Mouse (Mus musculus) thymus, postnatal 10 days (tissue): ENCODE data around the gene Zgpat.

Experiments
- DNase-seq, 2 experiments: peaks; one replicate each; pipeline ENCODE4 v3.0.0; 2021; ENCODE audit warnings: low spot score in 2 of 2

Zgpat gene

DNA sequence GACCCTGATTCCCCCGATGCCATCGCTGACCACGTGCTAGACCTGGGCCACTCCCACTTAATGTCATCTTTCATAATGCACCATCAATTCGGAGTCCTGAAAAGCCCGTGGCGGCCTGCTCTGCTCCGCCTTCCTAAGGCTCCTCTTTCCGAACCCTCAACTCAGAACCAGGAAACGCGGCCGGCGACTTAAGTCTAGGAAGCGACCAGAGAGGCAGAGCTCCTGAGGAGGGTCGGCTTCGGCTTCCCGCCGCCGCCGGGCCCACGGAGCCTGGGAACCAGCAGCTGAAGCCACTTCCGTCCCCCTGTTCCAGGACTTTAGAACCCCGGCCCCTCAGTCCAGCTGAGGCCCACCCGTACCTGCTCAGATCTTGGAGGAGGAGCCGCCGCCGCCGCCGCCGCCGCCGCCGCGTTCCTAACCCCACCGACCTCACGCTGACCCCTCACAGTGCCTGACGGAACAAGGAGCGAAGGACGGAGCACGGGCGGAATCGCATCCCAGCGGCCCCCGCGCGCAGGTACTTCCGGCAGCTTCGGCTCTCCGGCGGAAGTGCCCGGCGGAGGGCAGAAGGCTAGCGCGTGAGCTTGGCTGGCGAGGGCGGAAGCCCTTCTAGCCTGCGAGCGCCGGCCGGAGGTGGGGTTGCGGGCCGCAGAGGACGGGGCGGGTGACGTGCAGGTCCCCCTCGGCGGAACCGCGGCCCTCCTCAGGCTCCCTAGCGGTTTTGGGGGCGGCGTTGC is at the start of gene Zgpat, which contains the start of gene Arfrp1:
TSS of gene Zgpat (plus strand) at position 69 of the 737 bp plus-strand sequence.
TSS of gene Arfrp1 (minus strand) at position 545 of the 737 bp plus-strand sequence.
- DNase-seq: peak; percentile 64 to 74

DNA sequence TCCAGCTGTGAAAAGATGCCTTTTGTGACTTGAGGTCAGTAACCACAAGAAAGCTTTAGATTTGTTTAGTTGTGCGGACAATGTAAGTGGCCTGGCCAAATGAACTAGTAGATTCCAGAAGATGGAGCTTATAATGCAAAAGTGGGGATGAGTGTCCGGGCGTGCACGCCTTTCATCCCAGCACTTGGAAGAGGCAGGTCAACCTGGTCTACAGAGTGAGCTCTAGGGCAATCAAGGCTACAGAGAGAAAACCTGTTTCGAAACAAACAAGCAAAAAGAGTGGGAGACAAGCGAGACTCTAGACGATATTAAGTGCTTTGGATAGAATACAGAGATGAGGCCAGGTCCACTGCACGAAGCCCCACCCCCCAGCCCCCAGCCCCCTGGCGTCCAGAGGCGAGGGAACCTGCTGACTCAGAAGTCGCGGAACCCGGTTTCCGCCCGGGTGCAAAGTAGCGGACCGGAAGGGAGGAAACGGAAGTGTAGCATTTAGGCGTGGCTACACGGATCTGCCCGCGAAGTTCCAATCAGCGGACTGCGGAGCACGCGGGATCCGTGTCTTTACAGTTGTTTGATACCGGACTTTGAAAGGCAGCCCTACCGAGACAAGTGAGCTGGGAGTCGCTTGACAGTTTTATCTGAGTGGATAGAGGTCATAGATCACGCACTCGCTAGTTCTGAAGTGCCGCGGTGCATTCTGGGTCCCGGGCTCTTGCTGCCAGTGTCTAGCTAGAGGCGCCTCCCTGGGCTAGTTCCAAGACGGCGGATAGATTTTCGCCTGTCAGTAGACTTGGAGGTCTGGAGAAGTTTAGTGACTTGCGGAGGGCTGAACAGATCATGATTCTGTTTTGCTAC is 45.3 kb upstream of the Zgpat start, which contains the start of gene Rtel1:
TSS of gene Rtel1 (plus strand) at position 492 of the 855 bp plus-strand sequence.
- DNase-seq: peak; percentile 68 to 78

DNA sequence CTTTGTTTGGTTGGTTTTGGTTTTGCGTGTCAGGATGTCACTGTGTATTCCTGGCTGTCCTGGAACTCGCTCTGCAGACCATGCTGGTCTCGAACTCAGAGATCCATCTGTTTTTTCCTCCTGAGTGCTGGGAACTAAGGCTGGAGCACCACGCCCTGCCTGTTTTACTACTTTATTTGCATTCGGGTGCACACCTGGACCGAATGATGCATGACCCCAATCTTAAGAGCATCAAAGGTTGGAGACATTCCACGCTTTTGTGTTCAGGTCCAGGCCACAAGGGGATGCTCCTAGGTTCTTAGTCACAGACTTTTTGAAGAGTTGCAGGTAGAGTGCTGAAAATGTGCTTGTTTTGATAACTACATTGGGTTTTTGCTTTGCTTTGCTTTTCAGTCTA is 44.6 kb upstream of the Zgpat start:
- DNase-seq: no peak

DNA sequence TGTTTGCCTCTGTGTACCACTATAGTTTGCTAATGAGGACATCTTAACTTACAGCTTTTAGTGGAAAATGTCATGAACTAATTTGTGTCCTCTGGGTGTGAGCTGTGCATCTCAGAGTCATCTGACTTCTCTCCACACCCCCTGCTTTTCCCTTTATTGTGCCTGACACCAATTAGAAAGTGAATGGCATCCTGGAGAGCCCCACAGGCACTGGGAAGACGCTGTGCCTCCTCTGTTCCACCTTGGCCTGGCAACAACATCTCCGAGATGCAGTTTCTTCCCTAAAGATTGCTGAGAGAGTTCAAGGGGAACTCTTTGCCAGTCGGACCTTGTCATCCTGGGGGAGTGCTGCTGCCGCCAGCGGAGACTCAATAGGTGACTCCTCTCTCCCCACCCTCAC is 42.6 kb upstream of the Zgpat start:
- no peak for DNase-seq

DNA sequence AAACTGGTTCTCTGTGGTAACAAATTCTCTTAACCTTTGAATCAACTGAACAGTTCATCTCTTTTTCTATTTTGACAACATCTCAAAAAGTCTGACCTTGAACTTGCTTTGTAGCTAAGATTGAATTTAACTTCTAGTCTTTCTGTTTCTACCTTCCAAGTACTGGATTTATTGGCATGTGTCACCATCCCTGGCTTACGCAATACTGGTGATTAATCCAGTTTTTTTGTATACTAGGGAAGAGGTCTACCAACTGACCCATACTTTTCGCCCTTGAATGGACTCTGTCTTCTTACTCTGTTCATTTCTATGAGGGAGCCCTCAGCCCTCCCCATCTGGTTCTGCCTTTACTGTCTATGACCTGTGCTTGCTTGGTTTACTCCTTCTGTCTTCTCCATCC is 38.6 kb upstream of the Zgpat start:
- no peak for DNase-seq

DNA sequence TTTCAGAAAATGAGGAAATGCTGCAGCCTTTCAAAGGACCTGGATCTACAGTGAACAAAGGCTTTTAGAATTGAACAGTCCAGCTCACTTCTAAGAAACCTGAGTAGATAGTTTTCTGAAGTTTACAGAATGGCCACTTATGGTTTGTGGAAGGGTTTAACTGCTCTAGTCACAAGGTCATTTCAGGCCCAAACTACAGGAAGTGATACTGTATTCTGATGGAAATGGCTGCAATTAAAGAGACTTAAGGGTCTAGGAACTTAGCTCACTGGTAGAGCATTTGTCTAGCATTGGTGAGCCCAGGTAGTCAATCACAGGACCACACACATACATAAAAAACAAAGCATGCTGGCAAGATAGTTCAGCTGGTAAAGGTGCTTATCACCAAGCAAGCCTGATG is 32.2 kb upstream of the Zgpat start:
- DNase-seq: no peak

DNA sequence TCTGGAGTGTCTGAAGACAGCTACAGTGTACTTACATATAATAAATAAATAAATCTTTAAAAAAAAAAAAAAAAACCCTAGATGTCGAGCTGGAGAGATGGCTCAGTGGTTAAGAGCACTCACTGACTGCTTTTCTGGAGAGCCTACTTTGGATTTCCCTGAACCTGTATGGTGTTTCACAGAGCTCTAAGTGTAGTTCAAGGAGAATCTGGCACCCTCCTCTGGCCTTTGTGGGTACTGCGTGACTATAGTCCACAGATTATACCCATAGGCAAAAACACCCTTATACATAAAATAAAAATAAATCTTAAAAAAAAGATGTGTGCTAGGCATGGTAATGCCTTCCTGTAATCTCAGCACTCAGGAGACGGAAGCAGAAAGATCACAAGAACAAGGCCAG is 30.7 kb upstream of the Zgpat start:
- peak; percentile 40 to 66 for DNase-seq

DNA sequence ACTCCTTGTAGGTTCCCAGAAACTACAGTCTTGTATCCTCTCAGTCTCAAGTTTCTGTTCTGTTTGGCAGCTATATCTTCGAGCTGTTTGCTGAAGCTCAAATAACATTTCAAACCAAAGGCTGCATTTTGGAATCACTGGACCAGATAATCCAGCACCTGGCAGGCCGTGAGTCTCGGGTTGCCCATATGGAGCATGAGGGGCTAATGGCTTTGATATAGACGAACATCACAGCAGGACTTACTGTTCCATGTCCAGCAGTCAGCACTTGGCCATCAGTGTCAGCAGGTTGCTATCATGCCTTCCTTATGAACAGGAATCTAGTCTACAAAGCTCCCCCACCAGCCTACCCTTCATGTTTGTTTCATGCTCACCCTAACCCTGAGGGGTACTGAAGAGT is 24.3 kb upstream of the Zgpat start:
- DNase-seq: no peak

DNA sequence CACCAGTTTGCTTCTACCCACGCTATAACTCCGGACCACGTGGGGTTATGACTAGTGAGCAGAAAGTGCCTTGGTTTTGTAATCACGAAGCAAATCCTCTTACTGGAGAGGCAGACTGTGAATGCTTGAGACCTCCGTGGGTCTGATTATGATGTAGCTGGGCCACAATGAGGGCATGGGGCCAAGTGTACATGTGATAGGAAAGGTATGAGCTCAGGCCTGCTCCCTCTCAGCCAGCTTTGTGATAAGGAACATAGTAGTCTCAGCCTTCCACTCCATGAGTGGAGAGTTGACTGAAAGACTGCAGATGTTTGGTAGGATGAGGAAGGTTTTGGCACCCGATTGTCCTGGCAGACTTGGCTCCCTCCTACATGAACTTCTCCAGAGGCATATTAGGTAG is 22.0 kb upstream of the Zgpat start:
- DNase-seq: no peak

DNA sequence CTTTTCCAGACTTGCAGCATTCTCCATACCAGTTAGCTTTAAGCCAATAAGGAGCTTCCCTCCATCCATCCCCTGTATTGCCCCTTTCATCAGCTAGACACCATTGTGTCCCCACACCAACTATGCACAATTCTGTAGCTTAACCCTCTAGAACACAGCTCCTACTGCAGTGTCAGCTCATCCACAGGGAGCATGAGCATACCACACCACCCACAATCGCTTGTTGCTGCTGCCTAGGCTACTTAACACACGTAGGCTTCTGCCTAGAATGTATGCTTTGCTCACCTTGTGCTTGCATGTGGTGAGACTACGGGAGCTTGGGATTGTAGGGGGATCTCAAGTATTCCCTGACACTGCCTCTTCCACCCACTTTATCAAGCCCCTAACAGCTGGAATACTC is 7.9 kb upstream of the Zgpat start:
- no peak for DNase-seq

DNA sequence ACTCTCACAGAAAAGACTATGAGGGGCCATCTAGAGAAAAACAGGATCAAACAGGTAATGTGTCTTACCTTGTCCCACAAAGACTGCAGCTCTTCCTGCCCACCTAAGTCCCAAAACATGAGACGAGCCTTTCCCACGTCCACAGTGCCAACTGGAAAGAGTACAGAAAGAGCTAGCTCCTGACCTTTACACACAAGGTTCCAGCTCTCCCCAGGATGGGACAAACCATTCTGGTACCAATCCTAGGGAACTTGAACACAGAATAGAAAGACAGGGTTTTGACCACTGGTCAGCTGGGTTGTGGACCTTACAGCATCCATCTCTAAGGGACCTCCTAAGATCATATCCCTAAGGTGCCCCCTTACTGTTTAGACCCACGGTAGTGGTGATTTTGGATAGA is 782 bp upstream of the Zgpat start:
- no peak for DNase-seq

DNA sequence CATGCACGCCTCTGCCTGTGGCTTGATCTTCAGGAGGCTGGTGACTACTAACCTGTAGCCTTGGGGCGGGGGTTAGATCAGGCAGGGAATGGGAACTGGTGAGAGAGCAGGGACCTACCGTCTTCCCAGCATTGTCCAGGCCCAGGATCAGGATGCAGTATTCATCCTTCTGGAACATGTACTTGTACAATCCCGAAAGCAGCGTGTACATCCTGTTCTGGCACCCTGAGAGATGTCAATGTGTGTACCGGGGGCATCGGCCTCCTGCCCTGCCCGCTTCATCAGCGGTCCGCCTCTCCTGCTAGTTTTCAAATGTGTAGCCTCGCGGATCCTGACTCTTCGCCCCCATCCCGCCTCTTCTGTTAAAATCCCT is 255 bp upstream of the Zgpat start:
- no peak for DNase-seq

DNA sequence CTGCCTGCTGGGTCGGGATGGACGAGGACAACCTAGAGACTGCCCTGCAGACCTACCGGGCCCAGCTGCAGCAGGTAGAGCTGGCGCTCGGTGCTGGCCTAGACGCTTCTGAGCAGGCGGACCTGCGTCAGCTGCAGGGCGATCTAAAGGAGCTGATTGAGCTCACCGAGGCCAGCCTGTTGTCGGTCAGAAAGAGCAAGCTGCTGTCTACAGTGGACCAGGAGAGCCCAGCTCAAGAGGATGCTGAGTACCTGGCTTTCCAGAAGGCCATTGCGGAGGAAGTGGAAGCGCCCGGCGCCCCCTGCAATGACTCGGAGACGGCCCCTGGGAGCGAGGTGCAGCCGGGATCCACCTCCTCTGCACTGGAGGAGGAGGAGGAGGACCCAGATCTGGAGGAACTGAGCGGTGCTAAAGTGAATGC is 937 bp downstream of the Zgpat start:
- peak; percentile 14 to 25 for DNase-seq

DNA sequence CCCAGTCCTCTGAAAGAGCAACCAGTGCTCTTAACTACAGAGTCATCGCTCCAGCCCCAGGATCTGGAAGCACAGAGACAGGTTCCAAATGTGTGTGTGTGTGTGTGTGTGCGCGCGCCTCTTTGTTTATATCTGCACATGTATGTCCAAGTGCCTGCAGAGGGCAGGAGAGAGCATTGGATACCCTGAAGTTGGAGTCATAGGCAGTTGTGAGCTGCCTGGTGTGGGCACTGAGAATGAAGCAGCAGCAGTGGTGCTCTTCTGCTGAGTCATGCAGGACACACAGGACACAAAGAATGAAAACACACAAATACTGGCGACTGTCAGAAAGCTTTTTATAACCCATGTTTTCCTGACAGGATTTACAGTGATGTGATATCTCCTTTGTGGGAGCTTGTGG is 5.3 kb downstream of the Zgpat start:
- DNase-seq: no peak

DNA sequence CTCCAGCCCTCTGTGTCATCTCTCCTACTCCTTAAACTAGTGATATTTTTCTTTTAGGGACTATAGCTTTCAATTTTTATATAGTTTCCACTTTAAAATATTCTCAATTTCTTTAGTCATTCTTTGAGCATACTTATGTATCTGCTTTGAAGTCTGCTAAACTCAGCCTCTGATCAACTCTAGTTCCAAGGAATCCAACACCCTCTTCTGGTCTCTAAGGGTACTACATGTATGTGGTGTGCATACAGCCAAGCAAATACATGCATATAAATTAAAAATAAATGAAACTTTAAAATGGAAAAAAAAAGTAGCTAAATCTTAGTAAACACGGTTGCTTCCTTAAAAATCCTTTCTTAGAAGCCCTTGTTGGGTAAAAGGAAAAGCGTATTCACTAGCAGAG is 11.1 kb downstream of the Zgpat start:
- DNase-seq: peak in 1 of 2 experiments; percentile 59

DNA sequence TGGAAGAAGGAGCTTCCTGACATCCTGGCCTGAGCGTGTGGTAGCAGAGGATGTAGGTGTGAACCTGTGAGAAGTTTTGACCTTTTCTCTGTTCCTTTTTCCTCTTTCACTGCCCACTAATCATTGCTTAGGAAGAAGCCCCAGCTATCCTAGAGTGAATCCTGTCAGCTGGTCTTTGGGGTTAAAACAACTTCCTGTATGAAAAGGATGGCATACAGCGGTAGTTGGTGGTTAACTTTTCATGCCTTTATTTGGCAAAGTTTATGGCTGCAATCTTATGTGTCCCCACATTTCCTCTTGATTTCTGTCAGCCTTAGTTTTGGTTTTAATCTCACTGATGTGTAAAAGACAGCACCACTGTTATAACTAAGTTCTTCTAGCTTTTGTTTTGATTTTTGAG is 12.5 kb downstream of the Zgpat start:
- no peak for DNase-seq

DNA sequence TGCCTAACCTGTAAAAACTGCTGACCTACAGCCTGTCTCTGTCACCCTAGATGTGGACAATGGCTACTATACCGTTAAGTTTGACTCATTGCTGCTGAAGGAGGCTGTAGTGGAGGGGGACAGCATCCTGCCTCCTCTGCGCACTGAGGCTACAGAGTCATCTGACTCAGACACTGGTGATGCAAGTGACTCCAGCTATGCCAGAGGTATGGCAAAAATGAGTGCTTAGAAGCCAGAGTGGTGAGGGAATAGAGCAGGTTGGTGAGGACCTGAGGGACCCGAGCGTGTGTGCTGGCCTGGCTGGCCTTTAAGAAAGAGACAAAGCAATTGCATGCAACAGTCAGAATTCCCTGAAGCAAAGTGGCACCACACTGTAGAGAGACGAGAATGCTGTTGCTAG is 14.0 kb downstream of the Zgpat start:
- no peak for DNase-seq

DNA sequence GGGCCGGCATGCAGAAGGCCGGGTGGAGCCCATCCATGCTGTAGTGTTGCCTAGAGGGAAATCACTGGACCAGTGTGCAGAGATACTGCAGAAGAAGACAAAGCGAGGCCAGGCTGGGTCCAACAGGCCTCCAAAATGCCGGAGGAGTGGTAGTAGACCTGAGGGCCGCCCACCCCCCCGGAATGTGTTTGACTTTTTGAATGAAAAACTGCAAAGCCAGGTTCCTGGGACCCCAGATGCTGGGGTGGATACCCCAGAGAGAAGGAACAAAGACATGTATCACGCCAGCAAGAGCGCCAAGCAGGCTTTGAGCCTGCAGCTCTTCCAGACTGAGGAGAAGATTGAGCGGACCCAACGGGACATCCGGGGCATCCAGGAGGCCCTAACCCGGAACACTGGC is 15.1 kb downstream of the Zgpat start, which contains the start of gene Lime1:
TSS of gene Lime1 (plus strand) at position 301 of the 400 bp plus-strand sequence.
- no peak for DNase-seq

DNA sequence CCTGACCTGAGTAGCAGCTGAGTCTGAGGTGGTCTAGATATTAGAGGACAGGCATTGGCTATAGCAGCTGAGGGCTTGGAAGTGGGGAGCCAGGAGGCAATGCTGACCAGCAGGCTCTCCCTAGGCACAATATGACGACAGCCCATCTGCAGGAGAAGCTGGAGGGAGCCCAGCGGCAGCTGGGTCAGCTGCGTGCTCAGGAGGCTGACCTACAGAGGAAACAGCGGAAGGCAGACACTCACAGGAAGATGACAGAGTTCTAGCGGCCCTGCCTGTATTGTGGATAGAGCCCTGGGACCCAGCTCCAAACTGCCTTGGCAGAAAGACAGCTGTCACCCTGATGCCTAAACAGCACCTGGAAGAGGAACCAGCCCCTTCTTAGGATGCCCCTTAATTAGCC is 15.5 kb downstream of the Zgpat start:
- no peak for DNase-seq

DNA sequence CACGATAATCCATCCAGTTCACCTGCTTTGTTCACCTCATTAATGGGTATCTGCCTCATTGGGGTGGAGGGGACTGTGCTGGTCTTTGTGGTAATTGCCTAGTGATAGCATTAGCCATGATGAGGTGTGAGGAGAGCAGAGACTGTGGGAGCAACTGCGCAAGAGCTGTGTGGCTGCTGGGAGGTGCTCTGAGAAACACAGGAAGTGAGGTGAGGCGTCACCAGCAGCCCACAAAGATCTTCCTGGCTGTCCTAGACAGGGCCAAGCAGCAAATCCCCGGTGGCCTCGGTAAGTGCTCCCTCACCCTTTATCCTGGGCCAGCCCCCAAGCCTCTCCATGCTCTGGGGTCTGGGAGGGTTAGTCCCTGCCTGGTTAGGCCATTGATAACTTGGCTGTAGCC is 16.4 kb downstream of the Zgpat start:
- peak in 1 of 2 experiments; percentile 23 for DNase-seq

DNA sequence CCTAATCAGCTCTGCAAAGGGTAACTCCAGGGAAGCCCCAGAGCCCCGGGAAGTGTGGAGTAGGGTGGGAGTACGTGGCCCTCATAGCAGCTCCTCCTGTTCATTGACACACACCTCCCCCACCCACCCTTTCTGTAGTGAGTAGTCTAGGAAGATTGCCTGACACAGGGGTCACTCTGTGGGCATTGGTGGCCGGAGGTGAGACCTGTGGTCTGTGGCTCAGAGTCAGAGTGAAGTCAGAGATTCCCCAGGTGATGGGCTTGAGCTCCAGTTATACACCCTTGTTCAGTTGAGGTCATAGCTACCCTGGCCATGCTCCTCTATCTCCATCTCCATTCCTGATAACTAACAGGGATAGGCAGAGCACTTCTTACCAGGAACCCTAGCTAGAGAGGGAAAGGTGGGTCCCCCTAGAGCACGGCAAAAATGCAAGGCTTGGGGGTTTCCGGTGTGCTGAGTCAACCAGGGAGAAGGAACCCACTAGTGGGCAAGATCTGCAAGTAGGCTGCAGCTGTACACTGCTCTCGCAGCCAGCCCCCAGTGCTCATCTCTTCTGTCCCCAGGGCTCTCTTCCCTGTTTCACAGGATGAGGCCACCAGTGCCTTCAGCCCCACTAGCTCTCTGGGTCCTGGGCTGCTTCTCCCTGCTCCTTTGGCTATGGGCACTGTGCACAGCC is 17.0 kb downstream of the Zgpat start:
- no peak for DNase-seq

DNA sequence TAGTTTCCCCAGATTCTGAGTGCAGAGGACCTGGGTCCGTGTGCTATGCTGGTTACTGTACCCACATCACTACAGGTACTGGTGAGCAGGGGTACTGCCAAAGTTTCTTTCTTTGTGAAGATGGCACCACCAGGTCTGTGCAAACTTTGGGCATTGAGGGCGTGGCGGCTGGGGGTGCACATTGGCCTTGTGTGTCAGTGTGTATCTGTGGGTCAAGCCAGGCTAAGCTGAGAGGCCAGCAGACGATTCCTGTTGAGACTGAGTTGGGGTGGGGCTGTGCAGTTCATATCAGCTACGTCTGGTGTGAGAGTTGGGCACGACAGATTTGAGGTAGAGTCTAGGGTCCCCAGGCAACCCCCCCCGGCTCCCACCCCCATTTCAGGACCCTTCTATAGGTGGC is 19.7 kb downstream of the Zgpat start:
- no peak for DNase-seq
